Mouse (Mus musculus) liver, adult 2 months (tissue): ENCODE data around the gene Pgp. TPM values are rescaled to one million over a fixed set of nuclear protein-coding genes. Genes with fewer than 3 reads are reported as not detected.

Experiments
- DNase-seq: peaks from one replicate; pipeline ENCODE4 v3.0.0-alpha.2; 2011; ENCODE audit warnings: low read depth, low spot score; ENCODE audit errors: extremely low read depth
- H3K27ac ChIP-seq: fragments of 200-500 bp; replicated peaks from 2 replicates; pipeline ENCODE4 v1.5.1; 2012; ENCODE audit warnings: low read depth, mild to moderate bottlenecking, control low read depth, inconsistent platforms, low read length; ENCODE audit not compliant: insufficient read depth
- H3K27me3 ChIP-seq: fragments of 200-500 bp; 2 replicates; pipeline ENCODE4 v1.6.1; 2012; ENCODE audit warnings: mild to moderate bottlenecking, moderate library complexity, low read length, inconsistent platforms; ENCODE audit not compliant: control insufficient read depth, insufficient read depth
- H3K36me3 ChIP-seq: fragments of 200-500 bp; 2 replicates; pipeline ENCODE4 v1.6.1; 2012; ENCODE audit warnings: low read length, inconsistent platforms; ENCODE audit not compliant: control insufficient read depth, insufficient read depth
- H3K4me1 ChIP-seq: fragments of 200-500 bp; 2 replicates; pipeline ENCODE4 v1.6.1; 2011; ENCODE audit warnings: low read length; ENCODE audit not compliant: control insufficient read depth, insufficient read depth
- H3K4me3 ChIP-seq: fragments of 200-500 bp; 2 replicates; pipeline ENCODE4 v1.5.1; 2011; ENCODE audit warnings: low read depth, mild to moderate bottlenecking, control low read depth, low read length, moderate library complexity; ENCODE audit not compliant: insufficient read depth
- H3K79me2 ChIP-seq: fragments of 200-500 bp; 2 replicates; pipeline ENCODE4 v1.6.1; 2012; ENCODE audit warnings: inconsistent platforms, mild to moderate bottlenecking, low read length, moderate library complexity; ENCODE audit not compliant: control insufficient read depth, insufficient read depth
- H3K9ac ChIP-seq: fragments of 200-500 bp; 2 replicates; pipeline ENCODE4 v1.6.1; 2012; ENCODE audit warnings: low read depth, mild to moderate bottlenecking, control low read depth, inconsistent platforms, low read length
- CTCF ChIP-seq: fragments of 200-500 bp; IDR thresholded peaks from 2 replicates; pipeline ENCODE4 v1.5.1; 2011; ENCODE audit warnings: low read depth, low read length, control low read depth
- POLR2A ChIP-seq: fragments of 200-500 bp; IDR thresholded peaks from 2 replicates; pipeline ENCODE4 v1.6.1; 2011; ENCODE audit warnings: low read length, control low read depth; ENCODE audit not compliant: insufficient read depth; ENCODE audit errors: extremely low read depth
- WGBS: fragments of 180-500 bp; shearing (Covaris S2); methylation state at CpG from one replicate; pipeline ENCODE4 v1.1.7; 2018; 5-methylcytosine and 5-hydroxymethylcytosine counted together
- polyA plus RNA-seq: library from polyadenylated mRNA; depleted of rRNA; stranded (reverse); fragments of >200 nt; gene quantifications from 2 replicates; pipeline ENCODE4 v1.2.3, GENCODE M21; 2012
- total RNA-seq: library from RNA; depleted of rRNA; stranded (reverse); fragments of >200 nt; gene quantifications from 2 replicates; pipeline ENCODE4 v1.2.3, GENCODE M21; 2014

The Pgp gene
- total and polyA plus RNA-seq, 2 experiments = 9.2 to 25.8 TPM

GRCm38 (mm10) chr17:24442632-24443155, 27.5 kb upstream of the Pgp start, which contains the start of gene Dnase1l2:
Dnase1l2 (minus strand) TSS chr17:24443105.
- Histone ChIP-seq H3K9ac (no peak within 1 kb of the TSS), H3K4me3 (no peak within 1 kb of the TSS), H3K36me3 (peaks cover 26% of the 10 kb centered on the region), H3K79me2 (no peaks in the 10 kb centered on the region), H3K27ac (no peak within 1 kb of the TSS), H3K27me3 (no peaks in the 10 kb centered on the region), H3K4me1 (no peaks in the 10 kb centered on the region)
- TF ChIP-seq CTCF (no peak), POLR2A (no peak)
- 48% methylated on average over 7 of the region's 7 CpGs for WGBS
- peak; percentile 38 for DNase-seq

GRCm38 (mm10) chr17:24443409-24443808, 26.8 kb upstream of the Pgp start:
- no peak for DNase-seq
- H3K27ac ChIP-seq = no peak overlapping the region
- H3K4me3 ChIP-seq = no peak overlapping the region
- 69% methylated on average over 4 of the region's 4 CpGs for WGBS
- H3K9ac ChIP-seq = no peak overlapping the region
- H3K4me1 ChIP-seq = no peaks in the 10 kb centered on the region
- peaks cover 21% of the 10 kb centered on the region; the same call in 1 of the 2 replicates for H3K36me3 ChIP-seq
- TF ChIP-seq POLR2A = no peak
- no peak for TF ChIP-seq CTCF
- H3K79me2 ChIP-seq = no peaks in the 10 kb centered on the region
- no peaks in the 10 kb centered on the region for H3K27me3 ChIP-seq

GRCm38 (mm10) chr17:24446590-24446989, 23.6 kb upstream of the Pgp start:
- WGBS = 95% methylated on average over 8 of the region's 8 CpGs
- H3K9ac ChIP-seq = no peak overlapping the region

GRCm38 (mm10) chr17:24449507-24449906, 20.7 kb upstream of the Pgp start:
- no peak overlapping the region for H3K9ac ChIP-seq
- no peak for DNase-seq
- WGBS = 93% methylated on average over 6 of the region's 6 CpGs

More at GRCm38 (mm10) chr17:24446590-24446989, 23.6 kb upstream of the Pgp start:
- no peak for TF ChIP-seq POLR2A
- no peak for TF ChIP-seq CTCF
- H3K79me2 ChIP-seq = no peaks in the 10 kb centered on the region; the same call in 1 of the 2 replicates
- peaks cover 9% of the 10 kb centered on the region; the same call in 1 of the 2 replicates for H3K36me3 ChIP-seq
- no peak overlapping the region for H3K27ac ChIP-seq
- DNase-seq = no peak
- no peak overlapping the region for H3K4me3 ChIP-seq
- H3K4me1 ChIP-seq = no peaks in the 10 kb centered on the region
- H3K27me3 ChIP-seq = no peaks in the 10 kb centered on the region

GRCm38 (mm10) chr17:24451220-24451619, 19.0 kb upstream of the Pgp start:
- no peak overlapping the region for H3K4me3 ChIP-seq
- no peaks in the 10 kb centered on the region; the same call in 1 of the 2 replicates for H3K79me2 ChIP-seq
- H3K27me3 ChIP-seq = no peaks in the 10 kb centered on the region
- 92% methylated on average over 6 of the region's 6 CpGs for WGBS
- no peak overlapping the region for H3K9ac ChIP-seq
- H3K27ac ChIP-seq = no peak overlapping the region
- no peak for TF ChIP-seq POLR2A
- TF ChIP-seq CTCF = no peak
- no peak for DNase-seq
- H3K4me1 ChIP-seq = peaks cover 4% of the 10 kb centered on the region
- H3K36me3 ChIP-seq = peaks cover 9% of the 10 kb centered on the region; the same call in 1 of the 2 replicates

More at GRCm38 (mm10) chr17:24449507-24449906, 20.7 kb upstream of the Pgp start:
- Histone ChIP-seq H3K4me3 (no peak overlapping the region), H3K27ac (no peak overlapping the region), H3K4me1 (no peaks in the 10 kb centered on the region; the same call in 1 of the 2 replicates), H3K79me2 (no peaks in the 10 kb centered on the region; the same call in 1 of the 2 replicates), H3K36me3 (peaks cover 9% of the 10 kb centered on the region; the same call in 1 of the 2 replicates), H3K27me3 (no peaks in the 10 kb centered on the region)
- TF ChIP-seq CTCF (no peak), POLR2A (no peak)

GRCm38 (mm10) chr17:24453372-24453771, 16.8 kb upstream of the Pgp start:
- H3K9ac ChIP-seq = no peak overlapping the region
- peaks cover 4% of the 10 kb centered on the region for H3K4me1 ChIP-seq
- peaks cover 4% of the 10 kb centered on the region; the same call in 1 of the 2 replicates for H3K36me3 ChIP-seq
- TF ChIP-seq POLR2A = no peak
- no peak for TF ChIP-seq CTCF
- no peaks in the 10 kb centered on the region; the same call in 1 of the 2 replicates for H3K79me2 ChIP-seq
- no peak for DNase-seq
- no peak overlapping the region for H3K27ac ChIP-seq
- no peaks in the 10 kb centered on the region for H3K27me3 ChIP-seq
- H3K4me3 ChIP-seq = no peak overlapping the region
- 52% methylated on average over 2 of the region's 2 CpGs for WGBS
